Mouse (Mus musculus): ENCODE results near the gene Galnt5. TPM values are rescaled to one million over a fixed set of nuclear protein-coding genes. Genes with fewer than 3 reads are reported as not detected.

Galnt5 gene
- not detected for polyA plus RNA-seq (2021)

- POLR2A ChIA-PET = no interaction called here
- peaks cover 50% of the 10 kb centered on the region for H3K27me3 ChIP-seq
- ATAC-seq = no peak
- CTCF ChIA-PET = no interaction called here
- no peak for DNase-seq (ENCODE audit: low read depth, low spot score)
- TF ChIP-seq CTCF (IDR thresholded peaks at IDR 0.05) = no peak
- in situ Hi-C loops (cut with MboI; ENCODE audit: low pct_unique_long_range_greater_than_20kb) = no loop called here
These were observed at the start of gene Galnt5 for GRCm38 (mm10) chr2:57997752-57998430. TSS of gene Galnt5 (plus strand) at chr2:57997884.

DNA sequence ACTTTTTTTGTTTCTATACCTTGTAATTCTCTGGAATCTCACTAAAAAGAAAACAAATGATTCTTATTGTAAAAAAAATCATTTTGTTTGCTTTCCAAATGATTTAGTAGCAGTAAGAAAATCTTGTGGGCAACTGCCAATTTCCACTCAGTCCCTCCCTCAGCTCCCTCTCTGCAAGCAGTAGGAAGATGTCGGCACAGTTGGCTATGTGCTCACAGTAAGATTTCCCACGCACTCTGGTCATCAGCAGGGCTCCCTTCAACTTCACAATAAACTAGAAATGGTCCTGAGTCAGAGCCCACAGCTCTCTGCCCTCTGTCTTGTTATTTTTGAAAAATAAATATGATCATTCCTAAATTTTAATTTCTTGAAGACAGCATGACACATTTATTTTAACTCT is 46.1 kb upstream of the Galnt5 start:
- in situ Hi-C loops (cut with MboI; ENCODE audit: low pct_unique_long_range_greater_than_20kb) = no loop called here
- no peak for DNase-seq (ENCODE audit: low read depth, low spot score)
- peaks cover 6% of the 10 kb centered on the region for H3K27me3 ChIP-seq
- no peak for ATAC-seq
- TF ChIP-seq CTCF (IDR thresholded peaks at IDR 0.05) = no peak
- ChIA-PET CTCF (no interaction called here), POLR2A (no interaction called here)

DNA sequence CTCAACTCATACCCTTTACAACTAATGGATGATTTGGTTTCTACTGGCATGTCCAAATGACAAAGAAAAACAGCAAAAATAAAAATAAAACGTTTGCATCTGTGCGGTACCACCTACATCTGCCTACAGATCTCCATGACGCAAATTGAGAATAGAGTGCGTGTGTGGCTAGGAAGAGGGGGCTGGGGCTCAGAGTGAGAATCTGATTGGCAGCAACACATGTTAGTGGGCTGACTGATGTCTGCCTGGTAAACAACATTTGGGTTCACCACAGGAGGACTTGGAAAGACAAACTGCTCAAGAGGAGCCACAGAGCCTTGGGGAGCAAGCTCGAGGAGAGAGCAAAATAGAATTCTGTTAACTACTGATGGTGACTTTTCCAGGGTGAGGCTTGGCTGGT is 36.9 kb upstream of the Galnt5 start:
- in situ Hi-C loops (cut with MboI; ENCODE audit: low pct_unique_long_range_greater_than_20kb) = no loop called here
- peaks cover 17% of the 10 kb centered on the region for H3K27me3 ChIP-seq
- POLR2A ChIA-PET = no interaction called here

DNA sequence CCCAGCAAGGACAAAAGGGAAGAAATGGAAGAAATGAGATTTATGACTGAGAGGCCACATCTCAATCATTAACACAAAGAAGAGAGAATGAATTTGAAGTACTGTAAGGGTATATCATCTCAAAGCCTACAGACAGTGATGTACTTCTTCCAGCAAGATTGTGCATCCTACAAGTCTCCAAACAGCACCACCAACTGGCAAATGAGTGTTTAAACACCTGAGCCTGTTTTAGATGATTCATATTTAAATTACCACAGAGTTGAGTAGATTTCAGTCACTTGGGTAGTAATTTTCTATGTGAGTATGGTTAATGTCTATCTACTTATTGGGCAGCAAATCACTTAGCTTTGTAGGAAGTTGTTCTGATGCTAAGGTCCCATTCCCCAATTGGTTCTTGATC is 15.4 kb upstream of the Galnt5 start:
- ChIA-PET POLR2A (no interaction called here), CTCF (no interaction called here)
- in situ Hi-C loops (cut with MboI; ENCODE audit: low pct_unique_long_range_greater_than_20kb) = no loop called here
- peaks cover 15% of the 10 kb centered on the region for H3K27me3 ChIP-seq
- ATAC-seq (no peak), DNase-seq (ENCODE audit: low read depth, low spot score) (no peak)
- TF ChIP-seq CTCF (IDR thresholded peaks at IDR 0.05) = no peak

More for the DNA sequence above, 36.9 kb upstream of the Galnt5 start:
- no peak for TF ChIP-seq CTCF (IDR thresholded peaks at IDR 0.05)
- CTCF ChIA-PET = no interaction called here
- DNase-seq (ENCODE audit: low read depth, low spot score) = no peak
- ATAC-seq = no peak

- peaks cover 16% of the 10 kb centered on the region for H3K27me3 ChIP-seq
- DNase-seq (ENCODE audit: low read depth, low spot score) (no peak), ATAC-seq (no peak)
- no peak for TF ChIP-seq CTCF (IDR thresholded peaks at IDR 0.05)
- POLR2A ChIA-PET = no interaction called here
- in situ Hi-C loops (cut with MboI; ENCODE audit: low pct_unique_long_range_greater_than_20kb) = no loop called here
- CTCF ChIA-PET = no interaction called here
These were observed 6.6 kb upstream of the Galnt5 start for GRCm38 (mm10) chr2:57991084-57991483.

DNA sequence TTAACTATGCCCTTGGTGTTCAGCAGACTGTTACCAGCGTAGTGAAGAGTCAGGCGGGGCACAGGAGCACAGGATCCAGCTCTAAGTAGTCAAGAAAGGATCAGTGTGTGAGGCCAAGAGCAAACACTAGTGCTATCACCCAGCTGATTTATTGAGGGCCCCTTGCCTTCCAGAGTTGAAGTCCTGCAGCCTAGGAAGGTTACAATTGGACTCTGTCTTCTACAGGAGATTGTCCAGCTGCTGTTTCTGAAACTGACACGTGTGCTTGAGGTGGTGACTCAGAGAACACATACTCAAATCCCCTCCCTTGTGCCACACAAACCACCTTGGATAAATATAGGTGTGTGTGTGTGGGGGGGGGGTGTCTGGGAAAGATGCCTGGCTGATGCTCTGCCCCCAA is 3.8 kb downstream of the Galnt5 start:
- ChIA-PET POLR2A (no interaction called here), CTCF (no interaction called here)
- H3K27me3 ChIP-seq = peaks cover 55% of the 10 kb centered on the region
- ATAC-seq (no peak), DNase-seq (ENCODE audit: low read depth, low spot score) (no peak)
- no peak for TF ChIP-seq CTCF (IDR thresholded peaks at IDR 0.05)
- in situ Hi-C loops (cut with MboI; ENCODE audit: low pct_unique_long_range_greater_than_20kb) = no loop called here

- CTCF ChIA-PET = interaction anchor here (1.0 kb wide), 1 partner anchor 12 kb away, joined by 5 read pairs; no protein-coding TSS in a partner anchor
- H3K27me3 ChIP-seq = peaks cover 45% of the 10 kb centered on the region
- POLR2A ChIA-PET = no interaction called here
- no peak for TF ChIP-seq CTCF (IDR thresholded peaks at IDR 0.05)
- in situ Hi-C loops (cut with MboI; ENCODE audit: low pct_unique_long_range_greater_than_20kb) = no loop called here
- ATAC-seq = no peak
- no peak for DNase-seq (ENCODE audit: low read depth, low spot score)
These were observed 9.4 kb downstream of the Galnt5 start for GRCm38 (mm10) chr2:58007081-58007480.

DNA sequence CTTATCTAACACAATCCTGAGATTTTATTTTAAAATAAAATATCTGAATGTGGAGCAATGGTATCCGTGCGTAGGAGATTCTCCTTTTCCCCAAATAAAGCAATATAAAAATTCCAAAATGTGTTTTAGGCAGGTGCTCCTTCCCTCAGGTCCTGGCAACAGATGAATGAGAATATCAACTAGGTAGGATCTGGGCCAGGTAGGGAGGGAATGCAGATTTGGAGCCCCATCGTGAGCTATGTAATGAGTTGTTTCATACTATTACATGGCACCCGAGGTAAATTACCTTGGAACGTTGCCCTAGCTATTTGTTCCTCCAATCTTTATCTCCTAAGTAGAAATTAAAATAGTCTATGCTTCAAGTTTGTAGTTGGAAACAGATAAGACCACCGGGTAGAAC is 25.9 kb downstream of the Galnt5 start:
- CTCF ChIA-PET = no interaction called here
- ATAC-seq (no peak), DNase-seq (ENCODE audit: low read depth, low spot score) (no peak)
- POLR2A ChIA-PET = no interaction called here
- in situ Hi-C loops (cut with MboI; ENCODE audit: low pct_unique_long_range_greater_than_20kb) = no loop called here
- TF ChIP-seq CTCF (IDR thresholded peaks at IDR 0.05) = no peak
- peaks cover 35% of the 10 kb centered on the region for H3K27me3 ChIP-seq

DNA sequence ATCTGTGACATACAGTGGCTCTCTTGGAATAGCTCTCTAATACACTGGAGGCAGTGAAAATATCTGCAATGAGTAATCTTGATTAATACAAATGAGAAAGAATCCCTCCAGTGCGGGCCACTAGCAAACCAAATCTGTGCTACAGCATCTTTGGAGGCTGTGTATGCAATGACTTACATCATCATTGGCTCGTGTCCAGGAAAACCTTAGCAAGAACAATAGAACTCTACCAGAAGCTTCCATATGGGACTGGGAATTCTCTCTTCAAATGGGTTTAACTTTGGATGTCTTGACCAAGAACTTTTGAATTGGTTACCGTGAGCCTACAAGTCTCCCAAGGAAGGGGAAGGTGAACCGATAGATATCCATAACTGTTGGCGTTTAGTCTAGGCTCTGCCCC is 29.1 kb downstream of the Galnt5 start:
- POLR2A ChIA-PET = no interaction called here

GRCm38 (mm10) chr2:58029404-58029803 is 31.7 kb downstream of the Galnt5 start:
- POLR2A ChIA-PET = no interaction called here
- ATAC-seq (peak; percentile 76), DNase-seq (ENCODE audit: low read depth, low spot score) (peak; percentile 20)
- TF ChIP-seq CTCF (IDR thresholded peaks at IDR 0.05) = peak; percentile 60
- in situ Hi-C loops (cut with MboI; ENCODE audit: low pct_unique_long_range_greater_than_20kb) = no loop called here
- CTCF ChIA-PET = interaction anchor here (1.2 to 3.7 kb wide), 4 partner anchors 26 to 635 kb away, joined by 4 to 21 read pairs (median 4); no protein-coding TSS in a partner anchor
- peaks cover 23% of the 10 kb centered on the region for H3K27me3 ChIP-seq

More for the DNA sequence above, 29.1 kb downstream of the Galnt5 start:
- CTCF ChIA-PET = no interaction called here
- no peak for TF ChIP-seq CTCF (IDR thresholded peaks at IDR 0.05)
- ATAC-seq = no peak
- H3K27me3 ChIP-seq = peaks cover 14% of the 10 kb centered on the region
- in situ Hi-C loops (cut with MboI; ENCODE audit: low pct_unique_long_range_greater_than_20kb) = no loop called here
- DNase-seq (ENCODE audit: low read depth, low spot score) = no peak

DNA sequence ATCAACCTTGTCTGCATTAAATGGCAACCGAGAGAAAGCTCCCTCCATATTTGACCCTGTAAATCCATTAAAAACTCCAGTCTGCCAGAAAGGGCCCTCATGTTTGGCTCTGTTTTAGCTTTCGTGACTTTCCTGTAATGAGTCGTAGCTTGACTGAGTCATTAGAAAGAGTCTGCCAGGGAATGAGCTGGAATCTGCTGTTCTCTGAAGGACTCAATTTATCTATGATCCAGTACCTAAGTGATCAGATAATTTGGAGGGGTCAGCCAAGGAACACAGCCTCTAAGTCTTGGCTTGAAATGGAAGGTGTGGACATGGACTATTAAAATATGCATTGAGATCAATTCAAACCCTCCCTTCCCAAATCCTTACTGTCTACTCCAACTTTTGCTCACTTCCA is 33.7 kb downstream of the Galnt5 start:
- no peak for ATAC-seq
- POLR2A ChIA-PET = no interaction called here
- CTCF ChIA-PET = interaction anchor here (1.0 to 3.7 kb wide), 6 partner anchors 12 to 637 kb away, joined by 3 to 21 read pairs (median 4); no protein-coding TSS in a partner anchor
- no peak for DNase-seq (ENCODE audit: low read depth, low spot score)
- TF ChIP-seq CTCF (IDR thresholded peaks at IDR 0.05) = no peak
- in situ Hi-C loops (cut with MboI; ENCODE audit: low pct_unique_long_range_greater_than_20kb) = loop anchor here (5.0 kb wide), 2 partner anchors 426 to 636 kb away; no protein-coding TSS in a partner anchor
- H3K27me3 ChIP-seq = peaks cover 29% of the 10 kb centered on the region

GRCm38 (mm10) chr2:58035635-58036034 is 38.0 kb downstream of the Galnt5 start:
- DNase-seq (ENCODE audit: low read depth, low spot score) (no peak), ATAC-seq (no peak)
- ChIA-PET CTCF (no interaction called here), POLR2A (no interaction called here)
- peaks cover 39% of the 10 kb centered on the region for H3K27me3 ChIP-seq
- in situ Hi-C loops (cut with MboI; ENCODE audit: low pct_unique_long_range_greater_than_20kb) = no loop called here
- no peak for TF ChIP-seq CTCF (IDR thresholded peaks at IDR 0.05)
